Mouse (Mus musculus) left cerebral cortex, adult 18-20 months (tissue): ENCODE measurements around the gene Papss1. TPM values are rescaled to one million over a fixed set of nuclear protein-coding genes. Genes with fewer than 3 reads are reported as not detected.

ENCODE experiments used
- DNase-seq, 2 experiments: peaks; one replicate each; pipeline ENCODE4 v3.0.0; 2021 to 2022; ENCODE audit warnings: low spot score in 2 of 2, mixed read lengths in 1 of 2
- total RNA-seq, 2 experiments: library from RNA; stranded (reverse); gene quantifications; 2 replicates each; pipeline ENCODE4 v1.2.3; 2021

Papss1 gene
- total RNA-seq, 2 experiments from 2014 or later, result 62.1 to 64.5 TPM

DNA sequence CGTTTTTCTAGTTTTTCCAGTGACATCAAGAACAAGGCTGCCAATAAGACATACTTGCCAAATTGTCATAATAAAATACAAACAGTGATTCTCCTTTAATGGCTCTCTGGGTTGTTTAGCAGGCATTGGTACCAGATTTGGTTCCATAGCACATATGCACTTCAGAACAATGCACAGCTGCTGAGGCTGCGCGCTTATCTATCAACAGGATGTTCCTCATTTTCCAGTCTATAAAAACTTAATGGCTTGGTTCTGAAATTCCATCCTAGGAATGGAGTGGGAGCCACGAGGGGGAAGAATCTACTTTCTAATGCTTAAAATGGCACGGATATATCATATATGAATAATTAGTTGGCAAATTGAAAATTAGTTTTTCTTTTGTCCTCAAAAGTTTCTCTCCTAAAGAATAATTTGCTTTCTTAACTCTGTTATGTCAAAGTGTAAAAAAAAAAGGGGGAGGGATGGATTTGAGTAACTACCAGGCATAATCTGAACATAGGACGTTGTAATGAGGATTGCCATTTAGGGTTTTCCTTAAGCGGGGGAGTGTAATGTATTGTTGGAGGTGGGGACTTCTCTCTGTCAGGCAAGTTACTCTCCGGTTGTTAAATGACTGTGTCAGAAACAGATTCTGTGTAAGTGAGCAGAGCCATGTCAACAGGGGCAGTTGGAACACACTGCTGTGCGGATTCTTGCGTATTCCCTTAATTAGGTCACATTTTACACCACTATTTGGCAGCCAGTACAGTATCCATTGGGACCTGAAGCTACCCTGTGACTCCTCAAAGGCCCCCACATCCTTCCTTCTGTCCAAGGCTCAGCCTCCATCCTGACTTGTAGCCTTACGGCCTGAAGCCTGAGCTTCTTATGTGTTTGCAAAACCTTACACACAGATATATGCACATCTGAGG is 66.1 kb downstream of the Papss1 start:
- DNase-seq, result no peak

GRCm38 (mm10) chr3:131631318-131631870 is 66.8 kb downstream of the Papss1 start:
- DNase-seq, result no peak

DNA sequence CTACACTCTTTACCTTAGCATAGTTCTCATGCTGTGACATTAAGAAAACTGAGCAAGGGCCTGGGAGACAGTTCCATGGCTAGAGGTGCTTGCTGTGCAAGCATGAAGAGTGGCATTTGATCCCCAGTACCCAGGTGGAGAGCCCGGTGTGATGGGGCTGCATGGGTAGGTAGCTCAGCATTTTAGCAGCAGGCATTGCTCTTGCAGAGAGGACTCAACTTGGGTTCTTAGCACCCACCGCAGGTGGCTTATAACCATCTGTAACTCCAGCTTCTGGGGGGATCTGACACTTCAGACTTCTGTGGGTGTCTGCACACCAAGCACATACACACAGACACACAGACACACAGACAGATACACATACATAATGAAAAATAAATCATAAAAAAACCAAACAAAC is 69.5 kb downstream of the Papss1 start:
- DNase-seq, result no peak

DNA sequence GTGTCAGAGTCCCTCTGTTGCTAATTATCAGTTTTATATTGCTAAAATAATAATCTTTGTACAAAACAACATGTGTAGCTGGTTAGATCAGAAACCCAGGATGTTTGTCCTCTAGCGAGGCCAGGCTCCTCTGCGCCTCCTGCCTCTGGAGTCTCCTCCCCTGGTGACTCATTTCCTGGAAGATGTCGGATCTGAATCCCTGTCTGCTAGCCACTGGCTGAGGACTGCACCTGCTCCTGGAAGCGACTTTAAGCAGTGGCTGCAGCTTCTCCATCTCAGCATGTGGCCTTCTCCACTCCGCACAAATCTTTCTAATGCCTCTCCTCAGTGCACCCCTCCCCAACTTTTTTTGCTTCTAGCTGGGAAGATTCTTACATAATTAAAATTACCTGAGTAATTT is 71.6 kb downstream of the Papss1 start:
- no peak for DNase-seq

- no peak for DNase-seq
Observed at GRCm38 (mm10) chr3:131637008-131637407, 72.4 kb downstream of the Papss1 start.

DNA sequence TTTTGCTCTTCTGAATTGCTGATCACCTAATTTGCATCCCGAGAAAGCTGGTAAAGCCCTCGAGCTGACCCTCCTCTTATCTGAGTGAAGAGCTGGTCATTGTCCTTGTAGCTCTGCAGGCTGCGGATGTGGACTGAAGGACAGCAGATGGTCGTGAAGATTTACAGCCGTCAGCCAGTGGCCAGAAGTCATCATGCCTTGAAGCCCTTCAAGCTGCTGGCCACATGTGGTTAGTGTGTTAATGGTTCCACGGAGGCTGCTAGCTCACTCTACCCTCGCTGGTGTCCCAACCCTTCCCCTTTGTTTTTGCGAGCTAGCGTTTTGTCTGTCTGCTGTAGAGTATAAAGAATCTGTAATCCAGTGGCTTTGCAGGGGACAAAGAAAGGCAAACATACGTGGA is 73.1 kb downstream of the Papss1 start:
- no peak for DNase-seq

DNA sequence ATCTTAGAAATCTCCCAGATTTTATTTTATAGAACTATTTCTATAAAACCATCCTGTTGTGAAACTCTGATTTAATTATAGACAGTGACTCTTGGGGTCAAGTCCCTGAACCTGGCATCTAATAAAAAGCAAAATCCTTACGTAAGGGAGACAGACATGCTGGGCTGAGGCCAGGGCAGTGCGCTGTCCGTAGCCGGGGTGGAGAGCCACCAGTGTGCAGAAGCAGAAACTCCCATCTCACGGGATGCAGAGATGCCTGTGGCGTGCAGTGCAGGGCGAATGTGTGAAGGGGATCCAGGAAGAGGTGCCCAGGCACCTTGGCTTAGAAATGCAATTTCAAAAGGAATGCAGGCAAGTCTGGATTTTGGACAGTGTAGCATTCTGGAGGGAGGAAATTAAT is 73.6 kb downstream of the Papss1 start:
- no peak for DNase-seq

DNA sequence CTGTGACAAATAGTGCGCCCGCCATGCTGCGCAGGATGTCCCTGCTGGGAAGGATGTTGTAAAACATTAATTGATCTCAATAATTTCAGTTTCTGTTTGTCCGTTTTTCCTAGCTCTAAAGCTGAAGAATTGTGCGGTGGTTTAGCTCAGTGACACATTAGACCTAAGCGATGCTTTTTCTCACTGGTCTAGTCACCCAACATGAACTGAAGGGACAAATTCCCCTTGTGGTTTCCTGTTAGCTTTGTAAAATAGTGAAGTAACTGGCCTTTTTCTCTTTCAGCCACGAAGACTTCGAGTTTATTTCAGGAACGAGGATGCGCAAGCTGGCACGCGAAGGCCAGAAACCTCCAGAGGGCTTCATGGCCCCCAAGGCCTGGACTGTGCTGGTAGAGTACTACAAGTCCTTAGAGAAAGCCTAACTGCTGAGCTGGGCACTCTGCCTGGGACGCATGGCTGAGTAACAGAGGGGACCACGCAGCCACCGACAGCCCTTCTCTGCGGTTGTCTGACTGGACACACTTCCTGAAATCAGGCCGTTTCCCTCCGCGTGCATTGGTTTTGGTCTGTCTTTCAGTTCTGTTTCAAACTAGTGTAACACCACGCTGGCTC is 78.2 kb downstream of the Papss1 start:
- DNase-seq, result no peak

GRCm38 (mm10) chr3:131645203-131645602 is 80.6 kb downstream of the Papss1 start:
- DNase-seq, result no peak

- DNase-seq, result no peak
Observed at GRCm38 (mm10) chr3:131654366-131654765, 89.8 kb downstream of the Papss1 start.

DNA sequence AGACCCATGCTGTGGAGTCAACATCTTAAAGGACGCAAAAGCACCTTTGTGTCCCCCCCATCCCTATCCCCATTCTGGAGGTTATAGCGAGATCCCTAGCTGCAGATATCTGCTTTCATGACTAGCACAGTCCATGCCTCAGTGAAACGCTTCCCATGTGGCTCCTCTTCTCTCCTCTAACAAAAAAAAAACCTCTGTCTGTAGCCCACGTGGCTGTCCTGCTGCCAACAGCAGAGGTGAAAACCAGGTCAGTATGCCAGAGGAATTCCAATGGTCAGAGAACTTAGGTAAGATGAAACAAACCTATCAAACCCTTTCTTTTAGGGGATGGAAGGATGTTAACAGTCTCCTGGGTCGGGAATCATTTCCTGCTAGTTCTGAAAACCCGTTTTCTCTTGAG is 91.5 kb downstream of the Papss1 start:
- no peak for DNase-seq

- DNase-seq, result no peak
Observed at GRCm38 (mm10) chr3:131660126-131660525, 95.6 kb downstream of the Papss1 start.

GRCm38 (mm10) chr3:131660629-131661028 is 96.1 kb downstream of the Papss1 start:
- no peak for DNase-seq

DNA sequence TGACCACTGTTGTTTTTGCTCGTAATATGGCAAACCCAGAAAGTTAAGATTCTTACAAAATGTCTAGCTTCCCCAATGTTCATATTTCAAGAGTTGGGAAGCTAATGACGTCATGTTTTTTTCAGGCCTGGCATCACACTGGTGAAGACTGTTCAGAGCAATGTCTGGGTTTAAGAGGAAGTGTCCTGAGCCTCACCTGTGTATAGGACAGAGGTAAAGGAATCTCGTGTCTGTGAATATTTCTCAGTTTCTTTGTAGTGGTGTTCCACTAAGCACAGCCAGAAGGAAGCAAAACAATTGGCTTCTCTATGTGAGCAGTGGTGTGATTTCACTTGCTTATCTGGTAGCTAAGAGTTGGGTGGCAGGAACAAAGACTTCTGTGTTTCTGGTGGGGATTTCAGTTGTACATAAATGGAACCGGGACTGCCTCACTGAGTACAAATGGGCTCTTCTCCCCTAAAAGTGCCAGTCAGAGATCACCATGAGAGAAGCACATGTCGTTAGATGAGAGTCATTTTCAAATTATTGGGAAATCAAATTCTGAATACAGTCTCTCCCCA is 98.1 kb downstream of the Papss1 start:
- DNase-seq, result no peak

GRCm38 (mm10) chr3:131669910-131670309 is 105.3 kb downstream of the Papss1 start:
- DNase-seq, result no peak

- peak; percentile 78 to 87 for DNase-seq
Observed at GRCm38 (mm10) chr3:131686106-131686505, 121.5 kb downstream of the Papss1 start.

- no peak for DNase-seq
Observed at GRCm38 (mm10) chr3:131689949-131690348, 125.4 kb downstream of the Papss1 start.

DNA sequence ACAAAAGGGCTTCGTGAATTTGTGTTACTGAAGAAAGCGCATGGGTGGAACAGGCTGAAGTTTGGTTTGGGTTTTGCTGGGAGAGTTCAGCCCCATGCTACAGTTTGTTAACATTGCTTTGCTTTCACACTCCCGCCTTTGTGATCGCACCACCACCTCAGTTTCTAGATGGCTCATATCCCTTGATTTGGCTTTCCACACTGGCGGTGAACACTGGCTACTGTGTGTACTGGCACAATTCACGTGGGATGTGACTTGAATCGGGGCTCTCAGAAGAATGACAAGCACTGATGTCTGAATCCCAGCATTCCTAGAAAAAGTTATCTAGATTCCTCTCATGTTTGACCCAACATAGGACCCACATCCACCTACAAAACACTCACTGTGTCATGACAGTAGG is 126.0 kb downstream of the Papss1 start:
- no peak for DNase-seq

DNA sequence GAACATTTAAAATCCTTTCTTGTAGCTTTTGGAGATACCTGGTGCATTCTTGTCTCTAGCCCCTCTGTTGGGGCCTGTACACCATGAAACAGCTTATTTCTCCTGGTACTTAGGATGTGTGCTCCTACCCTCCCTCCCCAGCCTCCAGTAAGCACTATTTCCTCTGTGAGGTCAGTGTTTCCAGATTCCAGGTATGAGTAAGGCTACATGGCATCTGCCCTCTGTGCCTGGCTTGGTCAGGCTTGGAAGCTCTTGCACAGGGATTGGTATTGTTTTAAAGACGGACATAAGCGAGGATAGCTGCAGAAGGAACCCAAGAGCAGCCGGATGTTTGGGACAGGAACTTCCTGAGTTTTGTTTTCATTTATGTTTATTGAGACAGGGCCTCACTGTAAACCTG is 126.6 kb downstream of the Papss1 start:
- no peak for DNase-seq
